Mouse (Mus musculus) heart, embryonic 14.5 days (tissue): ENCODE data around the gene Pld1. TPM values are rescaled to one million over a fixed set of nuclear protein-coding genes. Genes with fewer than 3 reads are reported as not detected.

Source experiments
- ATAC-seq: fragments of 200-750 bp; cut with Nextera tagmentation; 2 replicates; pipeline ENCODE4 v1.8.0; 2017; ENCODE audit warnings: low read depth, moderate TSS enrichment; ENCODE audit not compliant: insufficient number of reproducible peaks, insufficient read depth, low FRiP score
- H3K27ac ChIP-seq, 2 experiments: fragments of 200-500 bp in 1 of 2; fragments of 300-500 bp in 1 of 2; sonication (generic) in 1 of 2; replicated peaks in 1 of 2; 2 replicates each; pipeline ENCODE4 v1.5.1; 2012 to 2014; ENCODE audit warnings: low read depth in 2 of 2, low read length in 2 of 2, control low read depth in 1 of 2, mild to moderate bottlenecking in 1 of 2, mixed read lengths in 1 of 2; ENCODE audit not compliant: control insufficient read depth in 1 of 2, insufficient read depth in 1 of 2
- H3K27me3 ChIP-seq: fragments of 300-500 bp; sonication (generic); 2 replicates; pipeline ENCODE4 v1.6.1; 2014; ENCODE audit warnings: mild to moderate bottlenecking, low read length, control low read depth; ENCODE audit not compliant: control insufficient read depth, insufficient read depth
- H3K36me3 ChIP-seq: fragments of 300-500 bp; sonication (generic); 2 replicates; pipeline ENCODE4 v1.6.1; 2014; ENCODE audit warnings: mild to moderate bottlenecking, control low read depth, low read length, mixed read lengths; ENCODE audit not compliant: control insufficient read depth, insufficient read depth
- H3K4me1 ChIP-seq, 2 experiments: fragments of 200-500 bp in 1 of 2; fragments of 300-500 bp in 1 of 2; sonication (generic) in 1 of 2; 2 replicates each; pipeline ENCODE4 v1.6.1; 2012 to 2014; ENCODE audit warnings: low read length in 2 of 2, control low read depth in 1 of 2, mixed read lengths in 1 of 2; ENCODE audit not compliant: control insufficient read depth in 2 of 2, insufficient read depth in 2 of 2
- H3K4me2 ChIP-seq: fragments of 300-500 bp; sonication (generic); 2 replicates; pipeline ENCODE4 v1.6.1; 2014; ENCODE audit warnings: mild to moderate bottlenecking, low read length
- H3K4me3 ChIP-seq, 2 experiments: fragments of 200-500 bp in 1 of 2; fragments of 300-500 bp in 1 of 2; sonication (generic) in 1 of 2; 2 replicates each; pipeline ENCODE4 v1.5.1; 2012 to 2014; ENCODE audit warnings: low read length in 2 of 2, mild to moderate bottlenecking in 2 of 2, control low read depth in 1 of 2, low read depth in 1 of 2, moderate library complexity in 1 of 2; ENCODE audit not compliant: control insufficient read depth in 1 of 2, insufficient read depth in 1 of 2
- H3K9ac ChIP-seq: fragments of 300-500 bp; sonication (generic); 2 replicates; pipeline ENCODE4 v1.6.1; 2014; ENCODE audit warnings: mild to moderate bottlenecking, low read length
- H3K9me3 ChIP-seq: fragments of 300-500 bp; sonication (generic); 2 replicates; pipeline ENCODE4 v1.6.1; 2016; ENCODE audit warnings: low read length, control low read depth; ENCODE audit not compliant: control insufficient read depth
- WGBS: fragments of 180-500 bp; shearing (Covaris S2); extraction: QIAGEN DNeasy Blood & Tissue Kit; methylation state at CpG from one replicate; pipeline ENCODE4 v1.1.7; 2014; 5-methylcytosine and 5-hydroxymethylcytosine counted together
- polyA plus RNA-seq: library from polyadenylated mRNA; unstranded; fragments of >200 nt; fragmentation: Nextera tagmentation; extraction: Ambion mirVana; gene quantifications from 2 replicates; pipeline ENCODE4 v1.2.1, GENCODE M21; 2014

Pld1 gene
- polyA plus RNA-seq, 1 experiment from 2014 or later = 9.0 TPM

DNA sequence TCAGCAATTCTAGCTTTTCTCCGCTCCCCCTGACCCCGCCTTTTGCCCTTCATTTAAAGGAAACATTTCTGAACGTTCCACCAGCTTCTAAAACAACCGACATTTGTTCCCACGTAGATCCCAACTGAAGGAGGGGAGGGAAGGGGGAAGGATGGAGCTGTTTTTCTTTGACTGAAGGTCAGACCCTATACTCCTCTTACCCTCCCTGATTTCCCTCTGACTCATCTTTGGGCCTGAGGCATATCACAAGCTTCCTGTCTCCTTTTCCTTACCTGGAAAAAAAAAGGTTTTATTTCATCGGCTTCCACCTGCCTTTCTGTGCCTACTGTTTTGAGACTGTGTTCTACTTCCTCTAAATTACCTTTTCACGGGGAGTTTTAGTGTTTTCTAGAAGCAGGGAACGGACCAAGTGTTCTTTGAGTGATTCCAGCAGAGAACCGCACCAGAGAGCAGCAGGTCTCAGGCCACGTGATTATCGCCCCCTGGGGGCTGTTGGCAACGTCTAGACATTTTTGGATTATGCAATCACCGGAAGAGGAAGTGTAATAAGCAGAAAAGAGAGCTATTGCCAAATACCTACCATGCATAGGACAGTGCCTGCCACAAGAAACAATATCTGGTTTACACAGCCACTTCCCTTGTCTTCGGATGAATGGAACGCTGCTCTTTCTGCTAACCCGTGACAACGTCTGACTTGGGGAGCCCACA, 232.6 kb downstream of the Pld1 start:
- Histone ChIP-seq H3K9ac (no peak overlapping the region), H3K27me3 (no peaks in the 10 kb centered on the region), H3K36me3 (no peaks in the 10 kb centered on the region), H3K4me2 (peak overlapping the region; percentile 39), H3K4me3 (no peak overlapping the region), H3K4me1 (peaks cover 8 to 14% of the 10 kb centered on the region in 2 experiments; a peak in 3 of 4 replicates), H3K27ac (0 out of 4 replicates have a peak overlapping the region, but pooled peaks have one; percentile 24 to 26), H3K9me3 (no peaks in the 10 kb centered on the region)
- peak; percentile 52; the same call in 1 of the 2 replicates for ATAC-seq
- WGBS = 38% methylated on average over 17 of the region's 17 CpGs

DNA sequence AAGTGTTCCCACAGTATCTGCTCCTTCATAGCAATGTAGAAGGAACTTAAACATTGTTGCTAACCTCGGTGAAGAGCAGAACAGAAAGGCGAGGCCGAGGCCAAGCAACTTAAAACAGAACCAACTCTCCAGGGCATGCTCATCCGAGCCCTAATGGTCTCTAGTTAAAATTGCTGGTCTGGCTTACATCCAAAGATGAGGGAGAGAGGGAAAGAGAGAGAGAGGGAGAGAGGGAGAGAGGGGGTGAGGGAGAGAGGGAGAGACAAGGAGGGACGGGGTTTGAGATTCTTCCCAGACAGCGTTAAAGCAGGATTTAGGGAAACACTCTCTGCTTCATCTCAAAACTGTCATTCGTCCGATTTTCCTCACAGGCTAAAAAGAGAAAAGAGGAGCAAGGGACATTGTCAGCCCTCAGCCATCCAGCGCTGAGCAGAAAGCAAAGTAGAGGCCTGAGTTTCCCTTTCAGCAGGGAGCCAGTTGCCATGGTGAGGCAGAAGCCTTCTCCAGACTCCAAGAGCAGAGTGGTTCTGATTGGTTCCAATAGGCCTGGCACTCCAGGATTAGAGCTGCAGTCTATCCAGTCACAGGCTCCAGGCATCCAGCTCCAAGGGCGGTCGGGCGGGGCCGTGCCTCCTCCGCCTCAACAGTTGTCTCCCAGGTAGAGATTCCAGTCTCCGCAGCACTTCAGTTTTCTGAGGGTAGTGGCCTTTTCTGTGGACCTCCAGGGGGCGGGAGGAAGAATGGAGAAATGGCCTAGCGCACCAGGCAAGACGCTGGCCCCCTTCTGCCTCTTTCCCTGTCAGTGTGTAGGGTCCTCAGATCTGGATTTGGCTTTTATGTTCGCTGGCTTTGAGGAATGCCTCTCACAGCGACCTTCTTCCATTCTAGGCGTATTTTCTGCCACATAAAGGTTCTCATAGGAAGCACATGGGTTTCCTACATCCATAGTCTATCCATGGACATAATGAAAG, 237.8 kb downstream of the Pld1 start:
- no peak overlapping the region; a peak in 1 of 4 replicates for H3K4me3 ChIP-seq
- peaks cover 8 to 14% of the 10 kb centered on the region in 2 experiments for H3K4me1 ChIP-seq
- H3K4me2 ChIP-seq = peak overlapping the region; percentile 37
- H3K9ac ChIP-seq = no peak overlapping the region
- no peak overlapping the region for H3K27ac ChIP-seq
- peak; percentile 56; the same call in 1 of the 2 replicates for ATAC-seq
- H3K36me3 ChIP-seq = no peaks in the 10 kb centered on the region
- no peaks in the 10 kb centered on the region for H3K9me3 ChIP-seq
- H3K27me3 ChIP-seq = no peaks in the 10 kb centered on the region
- 20% methylated on average over 21 of the region's 21 CpGs for WGBS

DNA sequence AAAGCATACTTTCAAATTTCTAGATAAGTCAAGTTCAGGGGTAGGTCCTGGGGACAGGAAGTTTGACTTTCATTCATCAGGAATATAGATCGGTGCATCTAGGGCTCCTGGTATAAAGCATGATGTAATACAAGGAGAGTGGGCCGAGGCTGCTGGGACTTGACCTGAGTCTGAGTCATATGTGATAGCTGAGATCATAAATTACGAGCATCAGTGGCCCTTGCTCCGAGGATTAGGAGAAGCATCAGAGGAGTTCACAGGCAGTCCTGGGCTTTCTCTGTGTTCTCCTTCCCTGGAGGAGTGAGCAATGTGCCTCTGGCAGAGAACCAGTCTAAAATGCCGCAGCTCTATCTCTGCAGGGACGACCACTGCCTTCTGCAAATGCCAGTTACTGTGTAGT, 239.8 kb downstream of the Pld1 start:
- H3K4me2 ChIP-seq = no peak overlapping the region

More for the DNA sequence above, 239.8 kb downstream of the Pld1 start:
- H3K36me3 ChIP-seq = no peaks in the 10 kb centered on the region
- H3K9me3 ChIP-seq = no peaks in the 10 kb centered on the region
- no peak overlapping the region for H3K9ac ChIP-seq
- ATAC-seq = no peak
- H3K27ac ChIP-seq = no peak overlapping the region
- H3K4me1 ChIP-seq = peaks cover 5 to 9% of the 10 kb centered on the region in 2 experiments
- 54% methylated on average over 6 of the region's 6 CpGs for WGBS
- H3K27me3 ChIP-seq = no peaks in the 10 kb centered on the region
- H3K4me3 ChIP-seq = no peak overlapping the region

Other genes with a start within 250 kb of the Pld1 start
- 25.8 and 29.0 TPM in 2 replicates for gene Fndc3b, start 227.4 kb upstream of the Pld1 start, polyA plus RNA-seq
- not detected in 2 replicates for gene Tmem212, start 42.3 kb upstream of the Pld1 start, polyA plus RNA-seq